Mouse (Mus musculus) cortical plate, adult 2 months (tissue): ENCODE measurements around the gene Ccdc148. TPM values are rescaled to one million over a fixed set of nuclear protein-coding genes. Genes with fewer than 3 reads are reported as not detected.

Experiments used
- H3K27ac ChIP-seq: fragments of 200-500 bp; 2 replicates; pipeline ENCODE4 v1.5.1; 2012; ENCODE audit warnings: low read length, control low read depth, inconsistent platforms; ENCODE audit not compliant: insufficient read depth
- H3K4me1 ChIP-seq: fragments of 200-500 bp; 2 replicates; pipeline ENCODE4 v1.6.1; 2011; ENCODE audit warnings: low read length; ENCODE audit not compliant: control insufficient read depth, insufficient read depth
- H3K4me3 ChIP-seq: fragments of 200-500 bp; 2 replicates; pipeline ENCODE4 v1.5.1; 2011; ENCODE audit warnings: mild to moderate bottlenecking, low read length, control low read depth; ENCODE audit not compliant: insufficient read depth
- CTCF ChIP-seq: fragments of 200-500 bp; IDR thresholded peaks from 2 replicates; pipeline ENCODE4 v1.5.1; 2011; ENCODE audit warnings: mild to moderate bottlenecking, control low read depth, low read length; ENCODE audit not compliant: insufficient read depth; ENCODE audit errors: extremely low read depth
- POLR2A ChIP-seq: fragments of 200-500 bp; IDR thresholded peaks from 2 replicates; pipeline ENCODE4 v1.6.1; 2011; ENCODE audit warnings: mild to moderate bottlenecking, low read length, control low read depth; ENCODE audit not compliant: insufficient read depth; ENCODE audit errors: extremely low read depth
- polyA plus RNA-seq: library from polyadenylated mRNA; depleted of rRNA; stranded (reverse); fragments of >200 nt; gene quantifications from 2 replicates; pipeline ENCODE4 v1.2.3, GENCODE M21; 2012; rRNA removed

The Ccdc148 gene
- polyA plus RNA-seq, 1 experiment, result 7.1 TPM

GRCm38 (mm10) chr2:58797506-58797905 is 363.0 kb downstream of the Ccdc148 start:
- Histone ChIP-seq H3K4me1 (peaks cover 1% of the 10 kb centered on the region; the same call in 1 of the 2 replicates), H3K27ac (no peak overlapping the region), H3K4me3 (no peak overlapping the region)
- no peak for TF ChIP-seq CTCF
- TF ChIP-seq POLR2A, result no peak

- H3K4me3 ChIP-seq, result no peak overlapping the region
- H3K27ac ChIP-seq, result no peak overlapping the region
- H3K4me1 ChIP-seq, result peaks cover 1% of the 10 kb centered on the region; the same call in 1 of the 2 replicates
- TF ChIP-seq POLR2A, result no peak
- no peak for TF ChIP-seq CTCF
Measured at GRCm38 (mm10) chr2:58795432-58795831, 365.1 kb downstream of the Ccdc148 start.

- TF ChIP-seq POLR2A (no peak), CTCF (no peak)
- Histone ChIP-seq H3K4me3 (no peak overlapping the region), H3K4me1 (peaks cover 1% of the 10 kb centered on the region; the same call in 1 of the 2 replicates), H3K27ac (no peak overlapping the region)
Measured at GRCm38 (mm10) chr2:58794489-58794888, 366.0 kb downstream of the Ccdc148 start.

GRCm38 (mm10) chr2:58790361-58790760 is 370.1 kb downstream of the Ccdc148 start:
- peaks cover 1% of the 10 kb centered on the region; the same call in 1 of the 2 replicates for H3K4me1 ChIP-seq
- H3K4me3 ChIP-seq, result no peak overlapping the region
- no peak overlapping the region for H3K27ac ChIP-seq

GRCm38 (mm10) chr2:58789934-58790333 is 370.5 kb downstream of the Ccdc148 start:
- Histone ChIP-seq H3K27ac (no peak overlapping the region), H3K4me1 (peaks cover 1% of the 10 kb centered on the region; the same call in 1 of the 2 replicates), H3K4me3 (no peak overlapping the region)
- TF ChIP-seq POLR2A, result no peak
- TF ChIP-seq CTCF, result no peak

More at GRCm38 (mm10) chr2:58790361-58790760, 370.1 kb downstream of the Ccdc148 start:
- TF ChIP-seq CTCF, result no peak
- TF ChIP-seq POLR2A, result no peak

GRCm38 (mm10) chr2:58787360-58787759 is 373.1 kb downstream of the Ccdc148 start:
- H3K27ac ChIP-seq, result no peak overlapping the region
- no peak overlapping the region for H3K4me3 ChIP-seq
- TF ChIP-seq CTCF (no peak), POLR2A (no peak)
- H3K4me1 ChIP-seq, result peaks cover 1% of the 10 kb centered on the region; the same call in 1 of the 2 replicates

- Histone ChIP-seq H3K4me1 (peaks cover 1% of the 10 kb centered on the region; the same call in 1 of the 2 replicates), H3K27ac (no peak overlapping the region), H3K4me3 (no peak overlapping the region)
- TF ChIP-seq CTCF (no peak), POLR2A (no peak)
Measured at GRCm38 (mm10) chr2:58786681-58787080, 373.8 kb downstream of the Ccdc148 start.

- no peak overlapping the region for H3K4me3 ChIP-seq
- TF ChIP-seq POLR2A (no peak), CTCF (no peak)
- no peak overlapping the region for H3K27ac ChIP-seq
- H3K4me1 ChIP-seq, result peaks cover 1% of the 10 kb centered on the region; the same call in 1 of the 2 replicates
Measured at GRCm38 (mm10) chr2:58786177-58786576, 374.3 kb downstream of the Ccdc148 start.

- TF ChIP-seq CTCF, result no peak
- no peak for TF ChIP-seq POLR2A
- H3K27ac ChIP-seq, result no peak overlapping the region
- no peak overlapping the region for H3K4me3 ChIP-seq
- peaks cover 1% of the 10 kb centered on the region; the same call in 1 of the 2 replicates for H3K4me1 ChIP-seq
Measured at GRCm38 (mm10) chr2:58783526-58783925, 377.0 kb downstream of the Ccdc148 start.

GRCm38 (mm10) chr2:58778986-58779495 is 381.4 kb downstream of the Ccdc148 start:
- no peak overlapping the region for H3K4me3 ChIP-seq
- no peak for TF ChIP-seq POLR2A
- H3K27ac ChIP-seq, result no peak overlapping the region
- no peaks in the 10 kb centered on the region for H3K4me1 ChIP-seq

GRCm38 (mm10) chr2:58773833-58774232 is 386.6 kb downstream of the Ccdc148 start:
- H3K4me3 ChIP-seq, result no peak overlapping the region
- H3K27ac ChIP-seq, result no peak overlapping the region
- no peaks in the 10 kb centered on the region for H3K4me1 ChIP-seq
- TF ChIP-seq POLR2A (no peak), CTCF (no peak)

Other genes with a start within 250 kb of the Ccdc148 start
- gene Pkp4, start 167 bp upstream of the Ccdc148 start, polyA plus RNA-seq, result 132 and 144 TPM in 2 replicates